Mouse (Mus musculus) hematopoietic stem cell, adult 5-6 weeks (primary cell): ENCODE measurements around the gene H2-Ob. TPM values are rescaled to one million over a fixed set of nuclear protein-coding genes. Genes with fewer than 3 reads are reported as not detected.

Experiments used
- ATAC-seq, 2 experiments: fragments of 125-278 bp in 1 of 2; replicated peaks in 1 of 2; 2 replicates each; pipeline ENCODE4 v1.8.0; 2016 to 2017; ENCODE audit warnings: inconsistent platforms in 2 of 2, mild to moderate bottlenecking in 2 of 2, moderate number of reproducible peaks in 2 of 2, low read depth in 1 of 2, moderate TSS enrichment in 1 of 2; ENCODE audit not compliant: low FRiP score in 2 of 2, poor library complexity in 2 of 2, severe bottlenecking in 2 of 2, insufficient read depth in 1 of 2, low TSS enrichment in 1 of 2
- total RNA-seq: library from RNA; stranded (forward); fragments of 172-1452, 232-1000 nt; gene quantifications from 2 replicates; pipeline ENCODE4 v1.2.3, GENCODE M21; 2017

H2-Ob gene
- total RNA-seq, 1 experiment from 2014 or later, result 60.2 TPM

DNA sequence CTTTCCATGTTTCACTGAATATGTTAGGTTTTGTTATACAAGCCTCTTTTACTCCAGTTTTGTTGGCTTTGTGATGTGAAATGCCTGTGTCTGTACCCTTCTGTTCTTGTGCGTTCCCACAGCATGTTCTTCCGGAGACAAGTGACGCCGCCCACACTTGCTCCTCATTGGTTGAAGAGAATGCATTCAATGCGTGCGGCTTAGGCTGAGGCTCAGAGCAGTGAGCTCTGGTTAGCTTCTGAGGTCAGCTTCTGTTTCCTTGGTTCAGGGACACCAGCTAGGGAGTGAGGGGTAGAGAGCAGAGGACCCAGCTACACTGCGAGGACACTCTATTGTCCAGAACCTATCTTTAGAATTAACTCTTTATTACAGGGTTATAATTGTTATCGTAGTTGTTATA is 52.9 kb downstream of the H2-Ob start:
- peak; percentile 55 to 63 for ATAC-seq

- no peak for ATAC-seq
Measured at GRCm38 (mm10) chr17:34292570-34292969, 53.9 kb downstream of the H2-Ob start.

GRCm38 (mm10) chr17:34293533-34293932 is 54.8 kb downstream of the H2-Ob start:
- peak; percentile 84 to 89 for ATAC-seq

DNA sequence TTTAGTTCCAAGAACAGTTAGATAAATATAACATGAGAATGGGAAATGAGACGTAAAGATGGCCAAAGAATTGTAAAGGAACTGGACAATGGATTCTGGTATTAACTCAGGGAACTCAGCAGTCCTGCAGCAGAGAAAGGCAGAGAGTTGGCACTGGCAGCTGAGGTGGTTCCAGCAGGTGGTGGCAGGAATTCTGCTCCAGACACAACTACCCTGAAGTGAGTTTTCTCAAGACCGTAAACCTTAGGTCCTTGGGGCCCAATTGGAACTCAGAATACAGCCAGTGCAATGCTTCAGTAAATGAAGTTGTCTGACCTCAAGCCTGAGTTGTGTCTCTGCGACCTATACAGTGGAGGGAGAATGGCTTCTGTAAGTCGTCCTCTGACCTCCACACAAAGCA is 55.5 kb downstream of the H2-Ob start:
- ATAC-seq, result no peak

DNA sequence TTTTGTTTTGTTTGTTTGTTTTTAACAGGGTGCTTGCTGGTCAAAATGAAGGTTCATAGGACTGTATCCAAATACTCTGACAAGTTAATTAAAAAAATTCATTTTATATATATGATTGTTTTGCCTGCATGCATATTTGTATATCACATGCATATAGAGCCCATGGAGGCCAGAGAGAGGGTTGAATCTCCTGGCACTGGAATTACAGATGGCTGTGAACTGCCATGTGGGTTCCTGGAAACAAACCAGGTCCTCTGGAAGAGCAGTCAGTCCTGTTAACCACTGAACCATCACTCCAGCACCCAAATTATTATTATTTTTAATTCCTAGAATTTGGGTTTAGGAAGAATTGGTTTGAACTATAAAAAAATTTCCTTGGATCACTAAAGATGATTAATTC is 56.6 kb downstream of the H2-Ob start:
- no peak for ATAC-seq

GRCm38 (mm10) chr17:34295891-34296794 is 57.4 kb downstream of the H2-Ob start:
- peak; percentile 43 to 46; a peak in 3 of 4 replicates for ATAC-seq

GRCm38 (mm10) chr17:34299356-34299755 is 60.7 kb downstream of the H2-Ob start:
- ATAC-seq, result no peak

DNA sequence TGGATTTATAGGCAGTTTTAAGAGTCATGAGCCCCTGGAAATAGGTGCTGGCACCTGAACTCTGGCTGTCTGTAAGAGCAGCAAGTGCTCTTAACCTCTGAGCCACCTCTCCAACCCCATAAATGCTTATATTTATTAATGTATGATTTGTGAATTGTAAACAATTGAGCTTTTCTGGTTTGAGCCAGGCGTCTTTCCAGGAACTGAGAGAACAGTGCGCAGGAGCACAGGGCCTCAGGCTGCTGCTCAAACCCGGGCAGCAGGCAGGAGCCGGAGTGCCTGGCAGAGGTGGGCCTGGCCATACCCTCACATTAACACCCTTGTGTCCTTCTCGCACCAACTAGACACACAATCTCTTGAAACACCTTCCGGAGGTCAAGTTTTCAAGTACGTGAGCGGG is 61.4 kb downstream of the H2-Ob start:
- ATAC-seq, result no peak

DNA sequence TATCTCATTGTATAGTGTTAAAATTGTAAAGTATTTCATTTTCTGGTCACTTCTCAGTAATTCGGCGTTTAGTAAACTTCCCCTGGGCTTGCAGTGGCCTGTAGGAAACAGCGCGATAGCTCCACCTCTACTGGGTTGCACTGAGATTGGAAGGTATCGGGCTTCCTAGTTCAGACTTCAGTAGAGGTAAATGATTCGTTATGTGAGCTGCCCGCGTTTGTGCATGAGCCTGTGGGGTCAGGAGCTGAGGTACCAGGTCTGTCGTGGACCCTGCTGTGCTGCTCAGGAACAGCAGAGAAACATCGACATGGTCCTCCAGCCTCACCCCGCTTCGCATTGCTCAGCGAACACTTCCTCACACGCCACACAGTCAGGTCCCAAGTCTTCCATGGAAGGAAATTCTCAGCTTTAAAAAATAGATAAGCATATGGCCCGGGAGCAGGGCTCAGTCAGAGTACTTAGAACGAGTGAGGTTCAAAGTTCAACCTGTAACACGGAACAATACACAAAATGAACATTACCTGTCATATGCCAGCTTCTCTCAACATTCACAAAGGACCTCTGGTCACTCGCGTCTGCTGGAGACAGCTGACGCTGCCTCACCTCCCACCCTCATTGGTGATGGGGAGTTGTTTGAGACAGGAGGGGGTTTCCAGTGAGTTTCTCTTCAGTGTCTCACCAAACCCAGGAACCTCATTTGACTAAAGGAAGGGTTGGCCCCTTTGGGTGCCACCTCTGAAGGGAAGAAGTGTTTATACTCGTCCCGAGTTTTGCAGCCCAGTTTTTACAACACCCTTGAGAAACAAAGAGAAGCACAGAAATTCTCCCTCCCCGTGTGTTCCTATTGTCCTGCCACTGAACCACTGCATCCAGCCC is 62.2 kb downstream of the H2-Ob start:
- ATAC-seq, result no peak

- no peak for ATAC-seq
Measured at GRCm38 (mm10) chr17:34301670-34302190, 63.0 kb downstream of the H2-Ob start.

DNA sequence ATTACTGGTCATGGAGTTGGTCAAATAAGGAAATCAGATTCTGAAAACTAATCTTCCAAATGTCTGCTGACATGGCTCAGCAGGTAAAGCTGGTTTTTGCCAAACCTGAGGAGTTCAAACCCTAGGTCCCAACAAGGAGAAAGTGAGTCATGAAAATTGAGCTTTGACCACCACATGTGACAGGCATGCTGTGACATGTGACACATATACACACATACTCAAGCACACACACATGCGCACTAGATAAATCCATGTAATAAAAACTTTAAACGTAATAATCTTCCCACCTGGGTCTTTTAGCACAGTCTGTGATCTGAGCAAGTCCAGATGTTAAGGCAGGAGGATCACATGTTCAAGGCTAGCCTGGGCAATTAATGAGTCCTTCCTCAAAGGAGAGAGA is 65.1 kb downstream of the H2-Ob start:
- ATAC-seq, result no peak

Other genes starting within 250 kb of the H2-Ob start
- gene H2-K1, start 238.6 kb upstream of the H2-Ob start, total RNA-seq, result 1,467 and 1,957 TPM in 2 replicates
- gene Ring1, start 214.2 kb upstream of the H2-Ob start, total RNA-seq, result 10.6 and 15.7 TPM in 2 replicates
- gene H2-Ke6, start 210.8 kb upstream of the H2-Ob start, total RNA-seq, result 81.8 and 89.3 TPM in 2 replicates
- 60.8 and 96.9 TPM in 2 replicates for gene Slc39a7, start 207.2 kb upstream of the H2-Ob start, total RNA-seq
- gene Rxrb, start 207.1 kb upstream of the H2-Ob start, total RNA-seq, result 41.2 and 51.3 TPM in 2 replicates
- gene Col11a2, start 199.5 kb upstream of the H2-Ob start, total RNA-seq, result 2.4 and 2.9 TPM in 2 replicates
- gene H2-Oa, start 146.6 kb upstream of the H2-Ob start, total RNA-seq, result 9.2 and 16.9 TPM in 2 replicates
- 88.1 and 135 TPM in 2 replicates for gene H2-DMa, start 119.4 kb upstream of the H2-Ob start, total RNA-seq
- 348 and 418 TPM in 2 replicates for gene Brd2, start 116.3 kb upstream of the H2-Ob start, total RNA-seq
- 4.6 and 6.4 TPM in 2 replicates for gene H2-DMb2, start 95.6 kb upstream of the H2-Ob start, total RNA-seq
- gene H2-DMb1, start 85.8 kb upstream of the H2-Ob start, total RNA-seq, result 51.5 and 55.9 TPM in 2 replicates
- gene Tap1, start 51.4 kb upstream of the H2-Ob start, total RNA-seq, result 130 and 164 TPM in 2 replicates
- 124 and 169 TPM in 2 replicates for gene Psmb9, start 51.1 kb upstream of the H2-Ob start, total RNA-seq
- 392 and 482 TPM in 2 replicates for gene Psmb8, start 41.2 kb upstream of the H2-Ob start, total RNA-seq
- gene Tap2, start 35.4 kb upstream of the H2-Ob start, total RNA-seq, result 113 and 116 TPM in 2 replicates
- gene H2-Ab1, start 18.8 kb downstream of the H2-Ob start, total RNA-seq, result 155 and 159 TPM in 2 replicates
- gene H2-Aa, start 48.9 kb downstream of the H2-Ob start, total RNA-seq, result 66.5 and 77.4 TPM in 2 replicates
- 64.4 and 73.0 TPM in 2 replicates for gene H2-Eb1, start 67.0 kb downstream of the H2-Ob start, total RNA-seq
- gene H2-Eb2, start 86.8 kb downstream of the H2-Ob start, total RNA-seq, result 0.06 TPM in 1 of 2 replicates, not detected in the other
- gene Btnl2, start 115.9 kb downstream of the H2-Ob start, total RNA-seq, result not detected in 2 replicates
- gene Btnl1, start 138.2 kb downstream of the H2-Ob start, total RNA-seq, result not detected in 2 replicates
- 1.2 and 8.6 TPM in 2 replicates for gene BC051142, start 159.9 kb downstream of the H2-Ob start, total RNA-seq
- not detected in 2 replicates for gene Btnl4, start 238.4 kb downstream of the H2-Ob start, total RNA-seq